Mouse (Mus musculus) heart, adult 2 months (tissue): ENCODE data around the gene Retn.

Experiments used
- CTCF ChIP-seq: fragments of 200-600 bp; IDR thresholded peaks from 2 replicates; pipeline ENCODE4 v1.8.1; 2022; ENCODE audit warnings: antibody characterized with exemption, mild to moderate bottlenecking, moderate library complexity
- POLR2A ChIP-seq: fragments of 200-500 bp; IDR thresholded peaks from 2 replicates; pipeline ENCODE4 v1.6.1; 2011; ENCODE audit warnings: mild to moderate bottlenecking, low read depth, low read length, control low read depth; ENCODE audit not compliant: insufficient read depth

DNA sequence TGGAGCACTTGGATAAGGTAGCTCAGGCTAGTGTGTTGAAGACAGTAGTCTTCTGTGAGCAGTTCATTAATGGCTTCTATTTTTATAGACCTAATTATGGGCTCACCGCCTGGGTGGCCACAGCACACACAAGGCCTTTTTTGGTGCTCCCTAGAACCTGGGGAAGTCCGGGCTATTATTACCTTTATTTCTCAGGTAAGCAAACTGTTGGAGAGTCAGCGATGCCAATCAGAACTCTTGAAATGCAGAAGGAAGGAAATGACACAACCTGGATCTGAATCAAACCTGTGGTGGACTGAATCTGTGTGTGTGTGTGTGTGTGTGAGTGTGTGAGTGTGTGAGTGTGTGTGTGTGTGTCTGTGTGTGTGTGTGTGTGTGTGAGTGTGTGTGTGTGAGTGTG is 38.6 kb downstream of the Retn start, which contains the start of gene Fcer2a:
- TF ChIP-seq CTCF = no peak
- TF ChIP-seq POLR2A = no peak
